Mouse (Mus musculus) left cerebral cortex, adult 2 months (tissue): Measurements from ENCODE around the gene Cfd. TPM values are rescaled to one million over a fixed set of nuclear protein-coding genes. Genes with fewer than 3 reads are reported as not detected.

Experiments
- DNase-seq, 2 experiments: peaks; one replicate each; pipeline ENCODE4 v3.0.0; 2021 to 2022; ENCODE audit warnings: low spot score in 2 of 2, mixed read lengths in 1 of 2; ENCODE audit errors: extremely low spot score in 1 of 2
- H3K27ac ChIP-seq: fragments of 200-600 bp; 2 replicates; pipeline ENCODE4 v1.8.1; 2022
- H3K4me3 ChIP-seq: fragments of 200-600 bp; 2 replicates; pipeline ENCODE4 v1.8.1; 2022
- CTCF ChIP-seq: fragments of 200-600 bp; IDR thresholded peaks from 2 replicates; pipeline ENCODE4 v1.8.1; 2022; ENCODE audit warnings: antibody characterized with exemption, mild to moderate bottlenecking, moderate library complexity
- intact Hi-C: fragments of 180-260 bp; cut with DNase I; formaldehyde crosslinking; loops from one replicate; pipeline ENCODE4 v1.15.1; 2025
- microRNA-seq, 2 experiments: library from miRNA; unstranded; fragments of <30 nt; microRNA quantifications; one replicate each; pipeline ENCODE4 v1.2.0; 2021
- total RNA-seq, 2 experiments: library from RNA; stranded (reverse); gene quantifications; 2 replicates each; pipeline ENCODE4 v1.2.3; 2021

Cfd gene
- total RNA-seq, 2 experiments from 2014 or later, result not detected

DNA sequence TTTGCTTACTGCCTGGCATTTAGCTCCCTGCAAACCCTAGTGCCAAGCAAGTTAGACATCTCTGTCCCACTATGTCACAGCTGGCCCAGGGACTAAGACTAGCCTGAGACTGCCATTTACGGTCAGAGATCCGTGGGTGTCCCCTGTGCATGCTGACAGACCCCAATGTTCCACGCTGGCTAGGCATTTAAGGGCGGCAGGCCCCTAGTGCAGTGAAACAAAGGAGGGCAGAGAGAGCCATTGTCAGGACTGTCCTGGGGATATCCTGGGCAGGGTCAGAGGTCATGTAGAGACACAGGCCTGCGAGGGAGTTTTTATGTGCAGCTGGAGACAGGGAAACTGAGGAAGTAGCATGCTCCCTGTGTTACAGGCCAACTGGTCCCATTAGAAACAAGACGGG lies 43.2 kb downstream of the Cfd start:
- H3K4me3 ChIP-seq, result no peak overlapping the region
- TF ChIP-seq CTCF, result no peak
- intact Hi-C loops, result no loop called here
- H3K27ac ChIP-seq, result 0 out of 2 replicates have a peak overlapping the region, but pooled peaks have one; percentile 16
- DNase-seq, result no peak

DNA sequence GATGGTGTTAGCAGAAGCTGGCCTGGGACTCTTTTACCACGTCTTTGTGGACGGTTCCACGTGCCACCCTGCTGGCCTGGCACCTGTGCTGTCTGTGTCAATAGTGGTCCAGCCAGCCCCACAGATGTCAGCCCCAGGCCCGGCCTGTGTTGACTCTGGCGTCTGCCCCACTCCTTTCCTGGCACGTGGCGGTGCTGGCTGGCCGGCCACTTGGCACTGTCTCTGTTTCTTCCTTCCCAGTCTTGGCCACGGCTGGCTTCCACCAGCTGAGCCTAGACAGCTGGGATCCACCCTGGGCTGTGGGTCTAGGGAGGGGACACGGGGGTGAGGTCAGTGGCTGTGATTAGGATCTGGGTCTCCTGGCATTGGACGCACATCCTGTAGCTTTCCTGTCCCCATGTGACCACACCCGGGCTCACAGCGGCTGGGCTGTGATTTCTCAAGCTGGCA lies 43.6 kb downstream of the Cfd start:
- Histone ChIP-seq H3K27ac (0 out of 2 replicates have a peak overlapping the region, but pooled peaks have one; percentile 16), H3K4me3 (no peak overlapping the region)
- intact Hi-C loops, result no loop called here
- TF ChIP-seq CTCF, result no peak
- DNase-seq, result peak; percentile 51 to 68

GRCm38 (mm10) chr10:79934794-79935569 lies 44.3 kb downstream of the Cfd start:
- TF ChIP-seq CTCF, result no peak
- H3K27ac ChIP-seq, result 0 out of 2 replicates have a peak overlapping the region, but pooled peaks have one; percentile 10
- intact Hi-C loops, result no loop called here

DNA sequence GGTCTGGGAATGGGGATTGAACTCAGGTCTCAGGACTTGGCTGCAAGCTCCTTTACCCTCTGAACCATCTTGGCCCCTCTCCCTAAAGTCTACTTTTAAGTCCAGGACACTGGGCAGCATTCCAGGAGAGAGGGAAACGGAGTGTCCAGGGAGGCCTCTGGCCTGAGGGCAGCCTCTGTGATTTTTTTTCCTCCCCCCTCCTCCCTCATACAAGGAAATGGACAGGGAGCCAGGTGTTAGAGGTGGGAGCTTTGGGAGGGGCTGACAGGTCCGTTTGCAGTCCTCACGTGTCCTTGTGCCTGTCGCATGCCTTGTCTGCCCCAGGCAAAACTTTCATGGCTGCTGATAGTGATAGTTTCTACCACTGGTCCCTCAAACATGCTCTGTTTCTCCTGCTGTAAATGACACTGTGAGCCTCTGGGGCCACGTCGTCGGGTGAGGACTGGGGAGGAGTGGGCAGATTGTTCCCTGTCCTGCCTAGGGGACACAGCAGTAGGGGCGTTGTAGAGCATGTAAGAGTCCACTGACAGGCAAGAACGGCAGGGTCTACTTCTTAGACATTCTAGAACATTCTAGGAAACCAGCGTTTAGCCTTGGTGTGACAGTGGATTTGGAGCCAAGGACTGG lies 45.7 kb downstream of the Cfd start:
- intact Hi-C loops, result no loop called here
- no peak for TF ChIP-seq CTCF
- Histone ChIP-seq H3K4me3 (no peak overlapping the region), H3K27ac (no peak overlapping the region)
- no peak for DNase-seq

More at GRCm38 (mm10) chr10:79934794-79935569, 44.3 kb downstream of the Cfd start:
- DNase-seq, result no peak
- no peak overlapping the region for H3K4me3 ChIP-seq

DNA sequence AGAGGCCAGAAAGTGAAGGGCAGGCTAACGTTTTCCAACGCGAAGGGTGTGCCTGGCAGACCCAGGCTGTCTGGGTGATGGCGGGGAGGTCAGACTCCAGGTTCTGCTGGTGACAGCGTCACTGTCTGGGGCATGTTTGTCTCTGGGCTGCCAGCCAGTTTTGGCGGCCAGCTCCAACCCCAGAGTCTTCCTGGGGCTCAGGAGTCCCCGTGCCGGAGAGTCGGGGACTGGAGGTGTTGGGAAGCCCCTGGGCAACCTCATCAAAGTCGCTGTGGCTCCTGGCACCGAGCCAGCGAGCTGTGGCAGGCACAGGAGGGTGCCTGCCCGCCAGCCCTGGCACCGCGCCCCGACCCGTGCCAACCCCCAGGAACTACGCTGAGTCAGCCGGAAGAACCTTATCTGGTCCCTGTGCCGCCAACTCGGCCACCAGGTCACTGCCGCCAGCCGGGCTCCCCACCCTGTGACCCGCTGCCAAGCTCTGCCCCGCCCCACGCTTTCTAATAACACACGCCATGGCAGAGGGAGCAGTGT lies 46.3 kb downstream of the Cfd start:
- H3K4me3 ChIP-seq, result no peak overlapping the region
- DNase-seq, result no peak
- no peak for TF ChIP-seq CTCF
- no peak overlapping the region for H3K27ac ChIP-seq
- intact Hi-C loops, result no loop called here

DNA sequence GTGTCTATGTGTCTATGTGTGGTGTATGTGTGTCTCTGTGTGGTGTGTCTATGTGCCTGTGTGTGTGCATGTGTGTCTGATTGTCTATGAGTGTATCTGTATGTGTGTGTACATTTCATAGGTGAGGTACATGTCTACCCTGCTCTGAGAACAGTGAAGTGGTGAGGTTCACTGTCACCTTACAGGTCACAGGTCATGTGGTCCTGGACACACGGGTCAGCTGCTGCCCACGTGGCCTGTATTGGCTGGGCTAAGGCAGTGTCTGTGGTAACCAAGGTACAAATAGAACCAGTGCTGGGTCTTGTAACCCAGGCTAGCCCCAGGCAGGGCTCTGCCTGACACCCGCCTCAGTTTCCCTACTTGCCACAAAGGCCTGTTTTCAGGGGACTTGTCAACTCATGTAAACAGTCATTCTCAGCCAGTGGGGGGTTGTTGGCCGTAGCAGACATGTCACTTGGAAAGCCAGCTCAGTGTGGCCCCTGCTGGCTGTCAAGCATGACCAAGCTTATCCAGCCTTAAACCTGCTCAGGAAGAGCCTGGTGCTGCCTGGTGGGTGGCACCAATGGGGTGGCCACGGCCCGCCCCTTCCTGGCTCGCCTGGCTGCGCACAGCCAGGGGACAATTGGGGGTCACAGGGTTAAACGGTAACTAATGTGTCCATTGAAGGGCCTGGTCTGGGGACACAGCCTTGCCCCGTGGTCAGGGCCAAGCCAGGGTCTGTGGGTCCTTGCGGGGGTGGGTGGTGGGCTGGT lies 47.3 kb downstream of the Cfd start:
- TF ChIP-seq CTCF, result no peak
- no peak overlapping the region for H3K27ac ChIP-seq
- no peak for DNase-seq
- no peak overlapping the region for H3K4me3 ChIP-seq
- intact Hi-C loops, result no loop called here

DNA sequence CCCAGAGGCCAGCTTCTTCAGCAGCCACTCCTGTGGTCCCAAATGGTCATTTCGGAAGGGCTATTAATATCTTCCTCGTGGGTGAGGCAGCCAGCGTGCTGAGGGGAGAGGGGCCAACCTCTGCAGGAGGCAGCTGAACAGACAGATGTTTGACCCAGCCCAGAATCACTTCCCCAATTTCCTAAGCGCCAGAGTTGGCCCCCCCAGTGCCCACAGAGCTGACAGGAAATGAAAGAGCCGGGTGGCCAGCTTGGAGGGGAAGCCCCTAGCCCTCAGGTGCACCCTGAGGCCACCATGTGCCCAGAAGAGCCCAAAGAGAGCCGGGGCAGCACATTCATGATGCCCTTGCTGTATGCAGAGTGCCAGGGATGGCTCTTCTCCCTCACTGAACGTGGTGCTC lies 50.1 kb downstream of the Cfd start:
- intact Hi-C loops, result no loop called here
- TF ChIP-seq CTCF, result no peak
- DNase-seq, result no peak
- Histone ChIP-seq H3K4me3 (no peak overlapping the region), H3K27ac (no peak overlapping the region)

Small RNA genes within 50 kb of the gene (microRNA-seq; reads per million reads assigned to microRNA genes)
- 0 reads per million in 2 experiments for gene Mir6910

Other genes with a start within 250 kb of the Cfd start
- gene Odf3l2, start 245.1 kb upstream of the Cfd start, total RNA-seq, result under 1 TPM in 1 of 2 experiments, not detected in 1; 0.27 TPM
- gene Madcam1, start 226.3 kb upstream of the Cfd start, total RNA-seq, result not detected
- gene Tpgs1, start 221.5 kb upstream of the Cfd start, total RNA-seq, result 10 to 100 TPM; 79.3 to 80.6 TPM
- 10 to 100 TPM; 80.7 to 84.8 TPM for gene Cdc34, start 208.7 kb upstream of the Cfd start, total RNA-seq
- 1 to 10 TPM; 2.1 to 4.0 TPM for gene Gzmm, start 201.8 kb upstream of the Cfd start, total RNA-seq
- 100 to 1,000 TPM; 539 to 573 TPM for gene Bsg, start 186.4 kb upstream of the Cfd start, total RNA-seq
- gene Hcn2, start 174.2 kb upstream of the Cfd start, total RNA-seq, result 100 to 1,000 TPM; 129 to 142 TPM
- 10 to 100 TPM; 45.1 to 51.6 TPM for gene Polrmt, start 144.3 kb upstream of the Cfd start, total RNA-seq
- gene Fgf22, start 135.8 kb upstream of the Cfd start, total RNA-seq, result 1 to 10 TPM; 4.5 to 4.8 TPM
- 10 to 100 TPM; 93.3 to 97.5 TPM for gene Rnf126, start 123.9 kb upstream of the Cfd start, total RNA-seq
- gene Fstl3, start 113.6 kb upstream of the Cfd start, total RNA-seq, result 1 to 10 TPM; 2.5 to 2.6 TPM
- under 1 TPM; 0.58 to 0.75 TPM for gene Prss57, start 99.9 kb upstream of the Cfd start, total RNA-seq
- gene Palm, start 97.3 kb upstream of the Cfd start, total RNA-seq, result 100 to 1,000 TPM; 293 to 312 TPM
- under 1 TPM; 0.59 to 0.89 TPM for gene Misp, start 69.9 kb upstream of the Cfd start, total RNA-seq
- gene Ptbp1, start 36.4 kb upstream of the Cfd start, total RNA-seq, result 10 to 100 TPM; 55.5 to 61.7 TPM
- gene Prtn3, start 16.4 kb upstream of the Cfd start, total RNA-seq, result 1 to 10 TPM; 1.7 to 2.6 TPM
- 10 to 100 TPM; 51.8 to 63.0 TPM for gene Plppr3, start 16.2 kb upstream of the Cfd start, total RNA-seq
- not detected for gene Elane, start 4.6 kb upstream of the Cfd start, total RNA-seq
- 10 to 100 TPM; 55.3 to 55.5 TPM for gene Med16, start 18.1 kb downstream of the Cfd start, total RNA-seq
- gene Gm26602, start 20.0 kb downstream of the Cfd start, total RNA-seq, result not detected
- gene Kiss1r, start 26.1 kb downstream of the Cfd start, total RNA-seq, result 1 to 10 TPM; 6.6 to 9.1 TPM
- gene R3hdm4, start 30.4 kb downstream of the Cfd start, total RNA-seq, result 100 to 1,000 TPM; 318 to 346 TPM
- gene Arid3a, start 36.2 kb downstream of the Cfd start, total RNA-seq, result 1 to 10 TPM; 5.7 to 10.0 TPM
- gene Wdr18, start 69.3 kb downstream of the Cfd start, total RNA-seq, result 10 to 100 TPM; 45.4 to 49.4 TPM
- gene Grin3b, start 79.9 kb downstream of the Cfd start, total RNA-seq, result under 1 TPM; 0.14 to 0.20 TPM
- gene Tmem259, start 93.5 kb downstream of the Cfd start, total RNA-seq, result 100 to 1,000 TPM; 122 to 126 TPM
- 1 to 10 TPM; 5.6 to 8.0 TPM for gene Cnn2, start 97.7 kb downstream of the Cfd start, total RNA-seq
- gene Abca7, start 105.6 kb downstream of the Cfd start, total RNA-seq, result 10 to 100 TPM; 13.5 to 13.8 TPM
- 1 to 10 TPM; 3.5 TPM for gene Arhgap45, start 125.8 kb downstream of the Cfd start, total RNA-seq
- gene Polr2e, start 148.9 kb downstream of the Cfd start, total RNA-seq, result 10 to 100 TPM; 73.0 to 76.0 TPM
- gene Gpx4, start 156.3 kb downstream of the Cfd start, total RNA-seq, result 100 to 1,000 TPM; 494 to 526 TPM
- 10 to 100 TPM; 21.4 to 22.1 TPM for gene Sbno2, start 214.7 kb downstream of the Cfd start, total RNA-seq
- 100 to 1,000 TPM; 102 to 106 TPM for gene Stk11, start 224.9 kb downstream of the Cfd start, total RNA-seq
- gene Atp5d, start 247.8 kb downstream of the Cfd start, total RNA-seq, result 100 to 1,000 TPM; 356 to 366 TPM
- 100 to 1,000 TPM; 431 to 456 TPM for gene Cbarp, start 250.0 kb downstream of the Cfd start, total RNA-seq